Mouse (Mus musculus) mouse trophoblast stem cell (cell line): ENCODE data around the gene Fancc.
"Not testable (repeated sequence)": the region's sequence is repeated elsewhere in the genome, so short reads cannot be mapped to it uniquely, and the experiment has no call there.

Experiments used
- in situ Hi-C, 2 experiments: fragments of 300-500 bp; cut with MseI, MboI; formaldehyde crosslinking; loops; 2 replicates in 1 of 2; 3 replicates in 1 of 2; pipeline ENCODE4 v1.15.1; 2025

The Fancc gene

GRCm38 (mm10) chr13:63515542-63515941 lies 18.5 kb upstream of the Fancc start:
- in situ Hi-C loops = no loop called here

GRCm38 (mm10) chr13:63514931-63515360 lies 17.9 kb upstream of the Fancc start:
- in situ Hi-C loops = no loop called here

- in situ Hi-C loops = no loop called here
These were observed 16.5 kb upstream of the Fancc start for GRCm38 (mm10) chr13:63513374-63514098.

- in situ Hi-C loops = no loop called here
These were observed 15.3 kb upstream of the Fancc start for GRCm38 (mm10) chr13:63512411-63512810.

- in situ Hi-C loops = no loop called here
These were observed 10.7 kb upstream of the Fancc start for GRCm38 (mm10) chr13:63507821-63508220.

- in situ Hi-C loops = no loop called here
These were observed 10.0 kb upstream of the Fancc start for GRCm38 (mm10) chr13:63507001-63507556.

- in situ Hi-C loops = no loop called here
These were observed 9.3 kb upstream of the Fancc start for GRCm38 (mm10) chr13:63506364-63506763.

- in situ Hi-C loops = no loop called here
These were observed 5.3 kb upstream of the Fancc start for GRCm38 (mm10) chr13:63502391-63502790.

GRCm38 (mm10) chr13:63499489-63499888 lies 2.4 kb upstream of the Fancc start:
- in situ Hi-C loops = no loop called here

- in situ Hi-C loops = no loop called here
These were observed 9.4 kb downstream of the Fancc start for GRCm38 (mm10) chr13:63487707-63488042.

- in situ Hi-C loops = no loop called here
These were observed 10.0 kb downstream of the Fancc start for GRCm38 (mm10) chr13:63486791-63487706.

GRCm38 (mm10) chr13:63475356-63475755 lies 21.7 kb downstream of the Fancc start:
- in situ Hi-C loops = no loop called here

- in situ Hi-C loops = no loop called here
These were observed 44.2 kb downstream of the Fancc start for GRCm38 (mm10) chr13:63452898-63453297.

- in situ Hi-C loops = no loop called here
These were observed 45.9 kb downstream of the Fancc start for GRCm38 (mm10) chr13:63451140-63451539.

- in situ Hi-C loops = no loop called here
These were observed 51.7 kb downstream of the Fancc start for GRCm38 (mm10) chr13:63445419-63445818.

GRCm38 (mm10) chr13:63432759-63433158 lies 64.3 kb downstream of the Fancc start:
- in situ Hi-C loops = no loop called here

GRCm38 (mm10) chr13:63431857-63432191 lies 65.3 kb downstream of the Fancc start:
- in situ Hi-C loops = no loop called here

GRCm38 (mm10) chr13:63431030-63431856 lies 65.8 kb downstream of the Fancc start:
- in situ Hi-C loops = no loop called here

GRCm38 (mm10) chr13:63430681-63431029 lies 66.4 kb downstream of the Fancc start:
- in situ Hi-C loops = no loop called here

- in situ Hi-C loops = no loop called here
These were observed 66.9 kb downstream of the Fancc start for GRCm38 (mm10) chr13:63430206-63430605.

GRCm38 (mm10) chr13:63428211-63428610 lies 68.9 kb downstream of the Fancc start:
- in situ Hi-C loops = not testable (repeated sequence)

GRCm38 (mm10) chr13:63423060-63423459 lies 74.0 kb downstream of the Fancc start:
- in situ Hi-C loops = no loop called here
